Mouse (Mus musculus): ENCODE measurements around the gene Hpn.

DNA sequence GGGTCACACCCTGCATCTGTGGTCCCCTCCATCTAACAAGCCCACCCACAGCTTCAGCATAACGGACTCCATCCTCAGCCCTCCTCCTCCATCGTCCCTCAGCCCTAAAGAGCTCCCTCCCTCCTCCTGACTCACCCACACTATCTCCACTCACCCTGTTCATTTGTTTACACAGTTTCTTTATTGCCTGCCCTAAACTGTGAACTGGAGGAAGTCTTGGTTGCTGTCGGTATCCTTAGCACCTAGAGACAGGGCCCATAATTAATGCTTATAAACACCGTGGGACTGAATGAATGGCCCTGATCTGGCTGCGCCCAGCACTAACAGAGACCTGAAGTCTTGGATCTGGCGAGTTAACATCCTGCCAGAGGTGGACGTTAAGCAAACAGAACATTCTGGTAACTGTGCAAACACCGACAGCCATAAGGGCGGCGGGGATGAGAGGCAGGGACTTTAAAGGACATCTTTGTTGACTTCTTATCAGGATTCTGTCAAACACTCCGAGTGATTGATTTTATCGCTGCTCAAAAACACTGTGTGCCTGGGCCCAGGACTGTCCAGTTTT, 30.6 kb upstream of the Hpn start:
- TF ChIP-seq CTCF (IDR thresholded peaks at IDR 0.05; ENCODE audit: borderline replicate concordance, insufficient read depth, low read depth, low read length), result no peak
- no peak for TF ChIP-seq POLR2A (IDR thresholded peaks at IDR 0.05; ENCODE audit: borderline replicate concordance, insufficient read depth, low read length)
